21 mouse cellular contexts compared by ENCODE assay signal in the genomic region with DNA sequence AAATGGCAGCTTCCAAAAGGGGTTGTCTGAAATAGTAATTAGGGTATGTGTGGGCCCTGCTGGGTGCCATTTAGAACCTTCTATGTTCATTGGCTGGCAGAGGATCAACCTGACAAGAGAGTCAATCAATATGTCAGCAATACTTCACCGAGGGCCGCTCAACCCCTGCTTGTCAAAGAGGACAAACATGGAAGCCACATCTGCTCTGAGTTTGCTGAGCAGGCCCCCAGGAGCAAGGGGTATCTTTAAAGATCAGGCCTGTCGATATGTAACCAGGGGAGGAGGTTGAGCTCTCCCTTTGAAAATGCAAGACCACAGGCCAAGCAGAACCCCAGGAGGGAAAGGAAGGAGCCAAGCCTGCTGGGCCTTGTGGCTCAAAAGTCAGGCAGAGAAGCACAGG.
DNase-seq lines count a peak whose midpoint lies in the region; ATAC-seq and TF ChIP-seq lines count a peak whose summit lies in the region.
"Had no signal": no experiment of that assay in that cellular context is flagged by ENCODE, and none has a peak within 500 bp of the region (broad histone marks: within the 10 kb centered on the region; RNA-seq: fewer than 3 reads in every experiment).

No protein-coding gene starts in this region.

- 0 out of 2 replicates have a peak, but pooled peaks have one; percentile 7 for ATAC-seq in forebrain, postnatal 0 days
- no peak for ATAC-seq in forebrain, embryonic 14.5 days
- 0 out of 2 replicates have a peak, but pooled peaks have one; percentile 8 for ATAC-seq in hindbrain, embryonic 11.5 days (ENCODE audit: low FRiP score)
- no peak for ATAC-seq in hindbrain, postnatal 0 days
- ATAC-seq in midbrain, embryonic 13.5 days: no peak
- ATAC-seq in midbrain, embryonic 14.5 days (ENCODE audit: low FRiP score, low TSS enrichment): no peak
- no peak for ATAC-seq in neural tube, embryonic 13.5 days (ENCODE audit: low read depth)
- ATAC-seq: CD4-positive, CD25-positive, alpha-beta regulatory T cell, adult 4 months; forebrain, embryonic 13.5 days; intestine, embryonic 15.5 days had no signal

- no peaks in the 10 kb centered on the region for H3K9me3 ChIP-seq in forebrain, postnatal 0 days (ENCODE audit: low read length)
- no peaks in the 10 kb centered on the region for H3K9me3 ChIP-seq in forebrain, embryonic 14.5 days (replicated peaks; ENCODE audit: control insufficient read depth, low read length)
- no peaks in the 10 kb centered on the region for H3K9me3 ChIP-seq in hindbrain, embryonic 11.5 days (ENCODE audit: control insufficient read depth, low read length)
- H3K9me3 ChIP-seq in hindbrain, postnatal 0 days (ENCODE audit: low read length): no peaks in the 10 kb centered on the region
- no peaks in the 10 kb centered on the region for H3K9me3 ChIP-seq in midbrain, embryonic 13.5 days
- H3K9me3 ChIP-seq in midbrain, embryonic 14.5 days (ENCODE audit: control insufficient read depth, low read length): no peaks in the 10 kb centered on the region
- no peaks in the 10 kb centered on the region for H3K9me3 ChIP-seq in neural tube, embryonic 13.5 days
- H3K9me3 ChIP-seq: forebrain, embryonic 10.5 days; forebrain, embryonic 13.5 days; hindbrain, embryonic 15.5 days; intestine, embryonic 15.5 days had no signal

- no peak overlapping the region for H3K4me3 ChIP-seq in forebrain, postnatal 0 days (ENCODE audit: low read depth, low read length)
- no peak overlapping the region for H3K4me3 ChIP-seq in forebrain, embryonic 14.5 days (ENCODE audit: low read depth, low read length)
- H3K4me3 ChIP-seq in hindbrain, embryonic 11.5 days (ENCODE audit: low read depth, low read length): no peak overlapping the region
- no peak overlapping the region for H3K4me3 ChIP-seq in hindbrain, postnatal 0 days (ENCODE audit: low read length)
- no peak overlapping the region for H3K4me3 ChIP-seq in midbrain, embryonic 13.5 days (replicated peaks)
- H3K4me3 ChIP-seq in midbrain, embryonic 14.5 days (replicated peaks; ENCODE audit: low read depth, low read length): no peak overlapping the region
- H3K4me3 ChIP-seq in neural tube, embryonic 13.5 days: no peak overlapping the region
- H3K4me3 ChIP-seq: forebrain, embryonic 10.5 days; forebrain, embryonic 13.5 days; heart, adult 2 months; hindbrain, embryonic 15.5 days; intestine, embryonic 15.5 days had no signal

- no peak overlapping the region for H3K27ac ChIP-seq in forebrain, postnatal 0 days (ENCODE audit: low read depth, low read length)
- no peak overlapping the region for H3K27ac ChIP-seq in forebrain, embryonic 14.5 days (ENCODE audit: low read depth, low read length)
- H3K27ac ChIP-seq in hindbrain, embryonic 11.5 days (ENCODE audit: low read depth, low read length): 0 out of 2 replicates have a peak overlapping the region, but pooled peaks have one; percentile 7
- no peak overlapping the region for H3K27ac ChIP-seq in hindbrain, postnatal 0 days
- H3K27ac ChIP-seq in midbrain, embryonic 13.5 days: 0 out of 2 replicates have a peak overlapping the region, but pooled peaks have one; percentile 15
- H3K27ac ChIP-seq in midbrain, embryonic 14.5 days (replicated peaks; ENCODE audit: low read depth, low read length): no peak overlapping the region
- H3K27ac ChIP-seq in neural tube, embryonic 13.5 days (replicated peaks): 0 out of 2 replicates have a peak overlapping the region, but pooled peaks have one; percentile 42
- H3K27ac ChIP-seq: forebrain, embryonic 13.5 days; heart, adult 2 months; hindbrain, embryonic 15.5 days; intestine, embryonic 15.5 days had no signal

- no peak for DNase-seq in forebrain, postnatal 0 days
- DNase-seq in forebrain, embryonic 14.5 days (ENCODE audit: low spot score): no peak
- DNase-seq in hindbrain, embryonic 11.5 days (ENCODE audit: low spot score): peak; percentile 26
- DNase-seq in hindbrain, postnatal 0 days (ENCODE audit: low spot score): no peak
- DNase-seq in midbrain, embryonic 14.5 days: no peak
- DNase-seq in left cerebral cortex, adult 18-20 months (ENCODE audit: low spot score in 2 of 2): no peak
- DNase-seq: adrenal gland, adult 2 months; adrenal gland, postnatal 25 days; cerebellum, adult 11-12 months; cerebellum, adult 8-10 months; cerebellum, postnatal 36 days; gastrocnemius, postnatal 25 days; heart, adult 2 months had no signal

- H3K27me3 ChIP-seq in forebrain, postnatal 0 days (ENCODE audit: insufficient read depth, low read length): no peaks in the 10 kb centered on the region
- no peaks in the 10 kb centered on the region for H3K27me3 ChIP-seq in forebrain, embryonic 14.5 days (replicated peaks; ENCODE audit: control insufficient read depth, insufficient read depth, low read length)
- H3K27me3 ChIP-seq in hindbrain, embryonic 11.5 days (ENCODE audit: control insufficient read depth, insufficient read depth, low read length): no peaks in the 10 kb centered on the region
- H3K27me3 ChIP-seq in hindbrain, postnatal 0 days (ENCODE audit: insufficient read depth, low read length): no peaks in the 10 kb centered on the region
- H3K27me3 ChIP-seq in midbrain, embryonic 13.5 days: no peaks in the 10 kb centered on the region; the same call in 1 of the 2 replicates
- H3K27me3 ChIP-seq in midbrain, embryonic 14.5 days (ENCODE audit: control insufficient read depth, insufficient read depth, low read length): no peaks in the 10 kb centered on the region
- H3K27me3 ChIP-seq in neural tube, embryonic 13.5 days: no peaks in the 10 kb centered on the region
- H3K27me3 ChIP-seq: forebrain, embryonic 13.5 days; hindbrain, embryonic 15.5 days; intestine, embryonic 15.5 days had no signal

- peaks cover 5% of the 10 kb centered on the region for H3K4me1 ChIP-seq in forebrain, postnatal 0 days (ENCODE audit: insufficient read depth)
- peaks cover 21% of the 10 kb centered on the region for H3K4me1 ChIP-seq in forebrain, embryonic 14.5 days (ENCODE audit: control insufficient read depth, insufficient read depth, low read length)
- H3K4me1 ChIP-seq in hindbrain, embryonic 11.5 days (replicated peaks; ENCODE audit: control insufficient read depth, insufficient read depth, low read length): no peaks in the 10 kb centered on the region; the same call in 1 of the 2 replicates
- no peaks in the 10 kb centered on the region for H3K4me1 ChIP-seq in hindbrain, postnatal 0 days (ENCODE audit: insufficient read depth, low read length)
- peaks cover 59% of the 10 kb centered on the region for H3K4me1 ChIP-seq in midbrain, embryonic 13.5 days (replicated peaks)
- peaks cover 20% of the 10 kb centered on the region for H3K4me1 ChIP-seq in midbrain, embryonic 14.5 days (ENCODE audit: control insufficient read depth, insufficient read depth, low read length)
- peaks cover 35% of the 10 kb centered on the region for H3K4me1 ChIP-seq in neural tube, embryonic 13.5 days (replicated peaks)

- H3K36me3 ChIP-seq in forebrain, postnatal 0 days (ENCODE audit: insufficient read depth): no peaks in the 10 kb centered on the region
- no peaks in the 10 kb centered on the region for H3K36me3 ChIP-seq in forebrain, embryonic 14.5 days (ENCODE audit: control insufficient read depth, insufficient read depth, low read length)
- H3K36me3 ChIP-seq in hindbrain, embryonic 11.5 days (ENCODE audit: control insufficient read depth, insufficient read depth, low read length): no peaks in the 10 kb centered on the region
- H3K36me3 ChIP-seq in hindbrain, postnatal 0 days (ENCODE audit: insufficient read depth, low read length): no peaks in the 10 kb centered on the region
- no peaks in the 10 kb centered on the region for H3K36me3 ChIP-seq in midbrain, embryonic 13.5 days
- H3K36me3 ChIP-seq in midbrain, embryonic 14.5 days (ENCODE audit: control insufficient read depth, insufficient read depth, low read length): no peaks in the 10 kb centered on the region
- no peaks in the 10 kb centered on the region for H3K36me3 ChIP-seq in neural tube, embryonic 13.5 days
- H3K36me3 ChIP-seq: forebrain, embryonic 10.5 days; hindbrain, embryonic 15.5 days; intestine, embryonic 15.5 days had no signal

- TF ChIP-seq CTCF in forebrain, postnatal 0 days (IDR thresholded peaks at IDR 0.05; ENCODE audit: low read depth): no peak
- no peak for TF ChIP-seq CTCF in hindbrain, postnatal 0 days (IDR thresholded peaks at IDR 0.05; ENCODE audit: low read depth)

- WGBS in forebrain, postnatal 0 days: 31% methylated on average over 3 of the region's 3 CpGs
- 16% methylated on average over 3 of the region's 3 CpGs for WGBS in forebrain, embryonic 14.5 days
- WGBS in hindbrain, embryonic 11.5 days: 21% methylated on average over 3 of the region's 3 CpGs
- WGBS in hindbrain, postnatal 0 days: 27% methylated on average over 3 of the region's 3 CpGs
- WGBS in midbrain, embryonic 13.5 days: 44% methylated on average over 3 of the region's 3 CpGs
- 42% methylated on average over 3 of the region's 3 CpGs for WGBS in midbrain, embryonic 14.5 days
- 43% methylated on average over 3 of the region's 3 CpGs for WGBS in neural tube, embryonic 13.5 days

- H3K9ac ChIP-seq in forebrain, postnatal 0 days: no peak overlapping the region
- H3K9ac ChIP-seq in forebrain, embryonic 14.5 days (ENCODE audit: low read length): no peak overlapping the region
- no peak overlapping the region for H3K9ac ChIP-seq in hindbrain, embryonic 11.5 days (ENCODE audit: low read depth, low read length)
- H3K9ac ChIP-seq in hindbrain, postnatal 0 days (replicated peaks; ENCODE audit: low read length): no peak overlapping the region
- H3K9ac ChIP-seq in midbrain, embryonic 13.5 days (replicated peaks): no peak overlapping the region
- H3K9ac ChIP-seq in midbrain, embryonic 14.5 days (replicated peaks; ENCODE audit: low read length): no peak overlapping the region
- H3K9ac ChIP-seq in neural tube, embryonic 13.5 days: no peak overlapping the region
- H3K9ac ChIP-seq: forebrain, embryonic 13.5 days; hindbrain, embryonic 15.5 days; intestine, embryonic 15.5 days had no signal

- H3K4me2 ChIP-seq in forebrain, postnatal 0 days (ENCODE audit: low read depth): no peak overlapping the region
- no peak overlapping the region for H3K4me2 ChIP-seq in forebrain, embryonic 14.5 days (ENCODE audit: low read length)
- no peak overlapping the region for H3K4me2 ChIP-seq in hindbrain, embryonic 11.5 days (replicated peaks; ENCODE audit: low read depth, low read length)
- no peak overlapping the region for H3K4me2 ChIP-seq in hindbrain, postnatal 0 days (ENCODE audit: low read depth, low read length)
- H3K4me2 ChIP-seq in midbrain, embryonic 13.5 days (replicated peaks): no peak overlapping the region
- no peak overlapping the region for H3K4me2 ChIP-seq in midbrain, embryonic 14.5 days (ENCODE audit: low read length)
- H3K4me2 ChIP-seq in neural tube, embryonic 13.5 days: no peak overlapping the region
- H3K4me2 ChIP-seq: forebrain, embryonic 13.5 days; heart, embryonic 11.5 days; hindbrain, embryonic 15.5 days; intestine, embryonic 15.5 days had no signal

Comparison
In these comparisons a context has a peak if more than half of its experiments do, and no peak if none do; other contexts are left out.
1. ATAC-seq: peak in forebrain, postnatal 0 days (single experiment) and hindbrain, embryonic 11.5 days (single experiment); none in forebrain, embryonic 14.5 days (single experiment), hindbrain, postnatal 0 days (single experiment), midbrain, embryonic 13.5 days (single experiment), midbrain, embryonic 14.5 days (single experiment) and neural tube, embryonic 13.5 days (single experiment).
2. H3K27ac ChIP-seq: peak in hindbrain, embryonic 11.5 days (single experiment), midbrain, embryonic 13.5 days (single experiment) and neural tube, embryonic 13.5 days (single experiment); none in forebrain, postnatal 0 days (single experiment), forebrain, embryonic 14.5 days (single experiment), hindbrain, postnatal 0 days (single experiment) and midbrain, embryonic 14.5 days (single experiment).